Mouse (Mus musculus): ENCODE measurements around the gene Ctrc. TPM values are rescaled to one million over a fixed set of nuclear protein-coding genes. Genes with fewer than 3 reads are reported as not detected.

Ctrc gene
- polyA plus RNA-seq, 1 experiment from 2014 or later, result not detected

Other genes with a start within 250 kb of the Ctrc start
- gene Fblim1, start 240.3 kb downstream of the Ctrc start, polyA plus RNA-seq (2015; fragmentation: Nextera tagmentation; extraction: Ambion mirVana), result 1.5 and 2.3 TPM in 2 replicates
- gene Tmem82, start 227.7 kb downstream of the Ctrc start, polyA plus RNA-seq (2015; fragmentation: Nextera tagmentation; extraction: Ambion mirVana), result 4.5 and 5.3 TPM in 2 replicates
- gene Slc25a34, start 222.5 kb downstream of the Ctrc start, polyA plus RNA-seq (2015; fragmentation: Nextera tagmentation; extraction: Ambion mirVana), result 0.08 and 0.14 TPM in 2 replicates
- gene Plekhm2, start 181.5 kb downstream of the Ctrc start, polyA plus RNA-seq (2015; fragmentation: Nextera tagmentation; extraction: Ambion mirVana), result 1.0 and 1.5 TPM in 2 replicates
- not detected in 2 replicates for gene Rsc1a1, start 160.8 kb downstream of the Ctrc start, polyA plus RNA-seq (2015; fragmentation: Nextera tagmentation; extraction: Ambion mirVana)
- gene Ddi2, start 122.9 kb downstream of the Ctrc start, polyA plus RNA-seq (2015; fragmentation: Nextera tagmentation; extraction: Ambion mirVana), result 13.9 and 14.5 TPM in 2 replicates
- gene Agmat, start 99.7 kb downstream of the Ctrc start, polyA plus RNA-seq (2015; fragmentation: Nextera tagmentation; extraction: Ambion mirVana), result 25.9 and 28.3 TPM in 2 replicates
- 2.5 and 2.6 TPM in 2 replicates for gene Dnajc16, start 55.4 kb downstream of the Ctrc start, polyA plus RNA-seq (2015; fragmentation: Nextera tagmentation; extraction: Ambion mirVana)
- gene Casp9, start 52.7 kb downstream of the Ctrc start, polyA plus RNA-seq (2015; fragmentation: Nextera tagmentation; extraction: Ambion mirVana), result 9.5 and 10.4 TPM in 2 replicates
- gene Cela2a, start 20.2 kb downstream of the Ctrc start, polyA plus RNA-seq (2015; fragmentation: Nextera tagmentation; extraction: Ambion mirVana), result 1.8 and 13.9 TPM in 2 replicates
- 36.2 and 38.5 TPM in 2 replicates for gene Efhd2, start 28.6 kb upstream of the Ctrc start, polyA plus RNA-seq (2015; fragmentation: Nextera tagmentation; extraction: Ambion mirVana)
- gene Fhad1, start 168.7 kb upstream of the Ctrc start, polyA plus RNA-seq (2015; fragmentation: Nextera tagmentation; extraction: Ambion mirVana), result 0.02 TPM in 1 of 2 replicates, not detected in the other
- gene Tmem51, start 237.9 kb upstream of the Ctrc start, polyA plus RNA-seq (2015; fragmentation: Nextera tagmentation; extraction: Ambion mirVana), result 15.7 and 18.6 TPM in 2 replicates

All from liver, embryonic 16.5 days (tissue).